Mouse (Mus musculus): ENCODE results near the gene Maml3. TPM values are rescaled to one million over a fixed set of nuclear protein-coding genes. Genes with fewer than 3 reads are reported as not detected.

The Maml3 gene
- polyA plus RNA-seq, 1 experiment from 2014 or later, result 6.5 TPM

- Histone ChIP-seq H3K4me2 (ENCODE audit: low read length) (peak overlapping the region; percentile 59), H3K9me3 (ENCODE audit: control insufficient read depth, low read length) (no peaks in the 10 kb centered on the region), H3K4me1 (replicated peaks; ENCODE audit: control insufficient read depth, insufficient read depth, low read length) (peaks cover 25% of the 10 kb centered on the region), H3K9ac (ENCODE audit: low read length) (peak overlapping the region; percentile 39), H3K27me3 (replicated peaks; ENCODE audit: control insufficient read depth, insufficient read depth, low read length) (no peaks in the 10 kb centered on the region), H3K36me3 (ENCODE audit: control insufficient read depth, insufficient read depth, low read length) (no peaks in the 10 kb centered on the region), H3K27ac (ENCODE audit: low read depth) (peak overlapping the region; percentile 75), H3K4me3 (ENCODE audit: low read depth, low read length) (peak overlapping the region; percentile 35)
- ATAC-seq (replicated peaks; ENCODE audit: low FRiP score, low TSS enrichment, low read depth) (peak; percentile 95), DNase-seq (ENCODE audit: low spot score) (peak; percentile 92)
- under 1% methylated on average over 27 of the region's 27 CpGs for WGBS
Measured at GRCm38 (mm10) chr3:51701281-51701751, 403.6 kb downstream of the Maml3 start.

- Histone ChIP-seq H3K9ac (ENCODE audit: low read length) (peak overlapping the region; percentile 32; the same call in 1 of the 2 replicates), H3K4me3 (ENCODE audit: low read depth, low read length) (peak overlapping the region; percentile 35), H3K36me3 (ENCODE audit: control insufficient read depth, insufficient read depth, low read length) (0 out of 2 replicates have a peak, but pooled peaks cover under 1% of the 10 kb centered on the region), H3K27me3 (replicated peaks; ENCODE audit: control insufficient read depth, insufficient read depth, low read length) (no peaks in the 10 kb centered on the region), H3K4me2 (ENCODE audit: low read length) (peak overlapping the region; percentile 59), H3K9me3 (ENCODE audit: control insufficient read depth, low read length) (no peaks in the 10 kb centered on the region), H3K4me1 (replicated peaks; ENCODE audit: control insufficient read depth, insufficient read depth, low read length) (peaks cover 24% of the 10 kb centered on the region), H3K27ac (ENCODE audit: low read depth) (peak overlapping the region; percentile 75; the same call in 1 of the 2 replicates)
- DNase-seq (ENCODE audit: low spot score) (peak; percentile 52), ATAC-seq (replicated peaks; ENCODE audit: low FRiP score, low TSS enrichment, low read depth) (no peak)
- WGBS, result 24% methylated on average over 15 of the region's 15 CpGs
Measured at GRCm38 (mm10) chr3:51700731-51701280, 404.1 kb downstream of the Maml3 start.

DNA sequence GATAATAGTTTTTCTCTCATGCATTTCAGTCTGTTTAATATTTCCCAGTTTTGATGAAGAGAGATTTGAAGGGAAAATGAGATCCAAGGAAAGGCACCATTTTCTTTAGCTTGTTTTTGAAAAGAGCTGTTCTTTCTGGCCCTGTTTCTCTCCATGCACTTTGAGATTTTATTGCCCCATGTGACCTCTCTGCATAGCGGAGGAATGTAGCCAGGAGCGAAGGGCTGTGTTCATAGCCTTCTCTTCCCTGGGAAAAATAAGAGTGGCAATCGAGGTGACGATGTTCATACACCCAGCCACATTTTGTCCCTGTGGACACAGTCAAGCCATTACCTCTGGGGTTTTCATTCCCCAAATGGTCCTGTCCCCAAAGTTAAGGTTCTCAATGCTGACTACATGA is 404.8 kb downstream of the Maml3 start:
- Histone ChIP-seq H3K27me3 (replicated peaks; ENCODE audit: control insufficient read depth, insufficient read depth, low read length) (no peaks in the 10 kb centered on the region), H3K4me3 (ENCODE audit: low read depth, low read length) (no peak overlapping the region), H3K9ac (ENCODE audit: low read length) (no peak overlapping the region), H3K4me2 (ENCODE audit: low read length) (no peak overlapping the region), H3K9me3 (ENCODE audit: control insufficient read depth, low read length) (no peaks in the 10 kb centered on the region), H3K36me3 (ENCODE audit: control insufficient read depth, insufficient read depth, low read length) (0 out of 2 replicates have a peak, but pooled peaks cover 3% of the 10 kb centered on the region), H3K27ac (ENCODE audit: low read depth) (no peak overlapping the region), H3K4me1 (replicated peaks; ENCODE audit: control insufficient read depth, insufficient read depth, low read length) (peaks cover 22% of the 10 kb centered on the region)
- ATAC-seq (replicated peaks; ENCODE audit: low FRiP score, low TSS enrichment, low read depth) (no peak), DNase-seq (ENCODE audit: low spot score) (no peak)
- WGBS, result 44% methylated on average over 4 of the region's 4 CpGs

DNA sequence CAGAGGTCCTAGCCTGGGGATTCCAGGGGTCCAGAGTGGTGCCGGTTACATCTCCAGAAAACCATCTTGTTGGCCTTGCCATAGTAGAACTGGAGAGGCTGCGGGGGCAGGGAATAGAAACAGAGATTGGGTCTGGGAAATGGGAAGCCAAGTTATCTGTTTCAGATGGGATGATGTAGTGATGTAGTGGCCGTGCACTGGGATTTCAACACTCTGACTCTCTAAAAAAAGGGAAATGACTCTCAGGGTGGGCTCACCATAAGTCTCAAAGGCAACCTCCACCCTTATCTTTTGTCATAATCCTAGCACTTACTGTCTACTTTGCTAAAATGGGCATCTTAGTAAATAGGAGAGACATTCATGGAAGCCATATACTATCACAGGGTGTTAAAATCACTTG is 406.9 kb downstream of the Maml3 start:
- Histone ChIP-seq H3K4me3 (ENCODE audit: low read depth, low read length) (no peak overlapping the region), H3K27me3 (replicated peaks; ENCODE audit: control insufficient read depth, insufficient read depth, low read length) (no peaks in the 10 kb centered on the region), H3K4me1 (replicated peaks; ENCODE audit: control insufficient read depth, insufficient read depth, low read length) (peaks cover 22% of the 10 kb centered on the region), H3K36me3 (ENCODE audit: control insufficient read depth, insufficient read depth, low read length) (0 out of 2 replicates have a peak, but pooled peaks cover 3% of the 10 kb centered on the region), H3K9me3 (ENCODE audit: control insufficient read depth, low read length) (no peaks in the 10 kb centered on the region), H3K27ac (ENCODE audit: low read depth) (no peak overlapping the region), H3K4me2 (ENCODE audit: low read length) (no peak overlapping the region), H3K9ac (ENCODE audit: low read length) (no peak overlapping the region)
- DNase-seq (ENCODE audit: low spot score) (no peak), ATAC-seq (replicated peaks; ENCODE audit: low FRiP score, low TSS enrichment, low read depth) (no peak)
- 79% methylated on average over 3 of the region's 3 CpGs for WGBS

GRCm38 (mm10) chr3:51695713-51696112 is 409.2 kb downstream of the Maml3 start:
- H3K4me3 ChIP-seq (ENCODE audit: low read depth, low read length), result no peak overlapping the region
- DNase-seq (ENCODE audit: low spot score) (no peak), ATAC-seq (replicated peaks; ENCODE audit: low FRiP score, low TSS enrichment, low read depth) (no peak)
- H3K27me3 ChIP-seq (replicated peaks; ENCODE audit: control insufficient read depth, insufficient read depth, low read length), result no peaks in the 10 kb centered on the region
- H3K27ac ChIP-seq (ENCODE audit: low read depth), result no peak overlapping the region
- H3K36me3 ChIP-seq (ENCODE audit: control insufficient read depth, insufficient read depth, low read length), result peaks cover 11% of the 10 kb centered on the region
- no peak overlapping the region for H3K9ac ChIP-seq (ENCODE audit: low read length)
- no peaks in the 10 kb centered on the region for H3K9me3 ChIP-seq (ENCODE audit: control insufficient read depth, low read length)
- peaks cover 7% of the 10 kb centered on the region for H3K4me1 ChIP-seq (replicated peaks; ENCODE audit: control insufficient read depth, insufficient read depth, low read length)
- 78% methylated on average over 3 of the region's 3 CpGs for WGBS
- no peak overlapping the region for H3K4me2 ChIP-seq (ENCODE audit: low read length)

DNA sequence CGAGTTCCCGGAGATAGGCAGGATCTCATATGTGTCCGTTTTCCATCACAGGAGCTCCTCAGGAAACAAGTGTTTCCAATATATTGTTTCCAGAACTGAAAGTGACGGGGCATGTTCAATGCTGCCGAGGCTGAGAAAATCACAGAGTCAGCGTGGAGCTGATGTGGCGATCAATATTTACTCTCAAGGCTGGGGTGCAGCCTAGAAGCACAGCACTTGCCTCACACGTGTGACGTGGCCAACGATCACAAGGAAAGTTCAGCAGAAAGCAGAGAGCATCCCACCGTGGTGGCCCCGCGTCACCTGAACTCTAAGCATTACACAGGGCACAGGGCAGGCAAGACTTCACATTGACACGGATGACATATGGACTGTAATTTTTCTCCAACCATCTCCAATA is 410.3 kb downstream of the Maml3 start:
- ATAC-seq (replicated peaks; ENCODE audit: low FRiP score, low TSS enrichment, low read depth), result no peak
- 90% methylated on average over 14 of the region's 14 CpGs for WGBS
- DNase-seq (ENCODE audit: low spot score), result no peak

GRCm38 (mm10) chr3:51693196-51693595 is 411.7 kb downstream of the Maml3 start:
- 86% methylated on average over 10 of the region's 10 CpGs for WGBS

More for the DNA sequence above, 410.3 kb downstream of the Maml3 start:
- Histone ChIP-seq H3K27ac (ENCODE audit: low read depth) (no peak overlapping the region), H3K36me3 (ENCODE audit: control insufficient read depth, insufficient read depth, low read length) (peaks cover 22% of the 10 kb centered on the region), H3K4me1 (replicated peaks; ENCODE audit: control insufficient read depth, insufficient read depth, low read length) (no peaks in the 10 kb centered on the region), H3K4me3 (ENCODE audit: low read depth, low read length) (no peak overlapping the region), H3K27me3 (replicated peaks; ENCODE audit: control insufficient read depth, insufficient read depth, low read length) (no peaks in the 10 kb centered on the region), H3K4me2 (ENCODE audit: low read length) (no peak overlapping the region), H3K9me3 (ENCODE audit: control insufficient read depth, low read length) (no peaks in the 10 kb centered on the region), H3K9ac (ENCODE audit: low read length) (no peak overlapping the region)

DNA sequence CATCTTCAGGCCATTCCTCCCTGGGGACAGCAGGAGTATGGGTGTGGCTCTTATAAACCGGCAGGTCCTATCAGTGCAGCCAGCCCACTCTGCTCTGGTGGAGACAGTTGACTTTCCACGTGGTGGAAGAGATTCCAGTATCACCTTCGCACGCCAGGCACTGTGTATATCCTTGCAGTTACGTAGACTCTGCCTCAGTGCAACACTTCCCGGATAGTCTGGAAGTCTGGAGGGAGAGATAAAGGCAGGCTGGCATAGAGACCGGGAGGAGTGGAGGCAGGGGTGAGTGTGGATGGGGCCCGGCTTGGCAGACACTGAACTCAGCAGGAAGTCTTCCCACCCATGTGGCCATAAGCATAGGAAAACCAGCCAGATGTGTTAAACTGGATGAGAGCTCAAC is 416.2 kb downstream of the Maml3 start:
- H3K4me1 ChIP-seq (replicated peaks; ENCODE audit: control insufficient read depth, insufficient read depth, low read length), result no peaks in the 10 kb centered on the region
- ATAC-seq (replicated peaks; ENCODE audit: low FRiP score, low TSS enrichment, low read depth), result no peak
- no peak overlapping the region for H3K9ac ChIP-seq (ENCODE audit: low read length)
- 86% methylated on average over 8 of the region's 8 CpGs for WGBS
- no peak for DNase-seq (ENCODE audit: low spot score)
- no peak overlapping the region for H3K4me3 ChIP-seq (ENCODE audit: low read depth, low read length)
- H3K4me2 ChIP-seq (ENCODE audit: low read length), result no peak overlapping the region
- no peaks in the 10 kb centered on the region for H3K27me3 ChIP-seq (replicated peaks; ENCODE audit: control insufficient read depth, insufficient read depth, low read length)
- H3K27ac ChIP-seq (ENCODE audit: low read depth), result no peak overlapping the region
- H3K36me3 ChIP-seq (ENCODE audit: control insufficient read depth, insufficient read depth, low read length), result peaks cover 29% of the 10 kb centered on the region
- H3K9me3 ChIP-seq (ENCODE audit: control insufficient read depth, low read length), result no peaks in the 10 kb centered on the region

More at GRCm38 (mm10) chr3:51693196-51693595, 411.7 kb downstream of the Maml3 start:
- Histone ChIP-seq H3K9me3 (ENCODE audit: control insufficient read depth, low read length) (no peaks in the 10 kb centered on the region), H3K4me2 (ENCODE audit: low read length) (no peak overlapping the region), H3K4me3 (ENCODE audit: low read depth, low read length) (no peak overlapping the region), H3K36me3 (ENCODE audit: control insufficient read depth, insufficient read depth, low read length) (peaks cover 32% of the 10 kb centered on the region), H3K27ac (ENCODE audit: low read depth) (no peak overlapping the region), H3K27me3 (replicated peaks; ENCODE audit: control insufficient read depth, insufficient read depth, low read length) (no peaks in the 10 kb centered on the region), H3K9ac (ENCODE audit: low read length) (no peak overlapping the region), H3K4me1 (replicated peaks; ENCODE audit: control insufficient read depth, insufficient read depth, low read length) (no peaks in the 10 kb centered on the region)
- DNase-seq (ENCODE audit: low spot score) (no peak), ATAC-seq (replicated peaks; ENCODE audit: low FRiP score, low TSS enrichment, low read depth) (no peak)

DNA sequence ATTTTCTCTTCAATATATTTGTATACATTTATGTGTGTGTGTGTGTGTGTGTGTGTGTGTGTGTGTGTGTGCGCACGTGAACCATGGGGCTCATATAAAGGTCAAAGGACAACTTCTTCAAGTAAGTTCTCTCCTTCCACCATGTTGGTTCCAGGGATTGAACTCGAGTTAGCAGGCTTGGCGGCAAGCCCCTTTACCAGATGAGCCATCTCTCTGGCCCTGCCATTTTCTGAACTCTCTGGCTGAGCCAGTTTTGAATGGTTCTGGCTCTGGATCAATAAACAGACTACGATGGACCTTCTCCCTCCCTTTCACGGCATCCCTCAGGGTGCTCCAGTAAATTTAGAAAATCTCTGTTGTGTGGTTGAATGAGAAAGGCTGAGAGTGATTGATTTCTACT is 418.1 kb downstream of the Maml3 start:
- peaks cover 29% of the 10 kb centered on the region for H3K36me3 ChIP-seq (ENCODE audit: control insufficient read depth, insufficient read depth, low read length)
- H3K27ac ChIP-seq (ENCODE audit: low read depth), result no peak overlapping the region
- H3K4me1 ChIP-seq (replicated peaks; ENCODE audit: control insufficient read depth, insufficient read depth, low read length), result no peaks in the 10 kb centered on the region
- no peaks in the 10 kb centered on the region for H3K9me3 ChIP-seq (ENCODE audit: control insufficient read depth, low read length)
- H3K9ac ChIP-seq (ENCODE audit: low read length), result no peak overlapping the region
- WGBS, result 82% methylated on average over 6 of the region's 6 CpGs
- DNase-seq (ENCODE audit: low spot score) (no peak), ATAC-seq (replicated peaks; ENCODE audit: low FRiP score, low TSS enrichment, low read depth) (no peak)
- H3K4me2 ChIP-seq (ENCODE audit: low read length), result no peak overlapping the region
- no peak overlapping the region for H3K4me3 ChIP-seq (ENCODE audit: low read depth, low read length)
- no peaks in the 10 kb centered on the region for H3K27me3 ChIP-seq (replicated peaks; ENCODE audit: control insufficient read depth, insufficient read depth, low read length)

Data from intestine, embryonic 14.5 days (tissue).